Mouse (Mus musculus): Measurements from ENCODE around the gene Mcm3. TPM values are rescaled to one million over a fixed set of nuclear protein-coding genes. Genes with fewer than 3 reads are reported as not detected.

Gene Mcm3
- polyA plus RNA-seq, 1 experiment: 8.9 TPM

DNA sequence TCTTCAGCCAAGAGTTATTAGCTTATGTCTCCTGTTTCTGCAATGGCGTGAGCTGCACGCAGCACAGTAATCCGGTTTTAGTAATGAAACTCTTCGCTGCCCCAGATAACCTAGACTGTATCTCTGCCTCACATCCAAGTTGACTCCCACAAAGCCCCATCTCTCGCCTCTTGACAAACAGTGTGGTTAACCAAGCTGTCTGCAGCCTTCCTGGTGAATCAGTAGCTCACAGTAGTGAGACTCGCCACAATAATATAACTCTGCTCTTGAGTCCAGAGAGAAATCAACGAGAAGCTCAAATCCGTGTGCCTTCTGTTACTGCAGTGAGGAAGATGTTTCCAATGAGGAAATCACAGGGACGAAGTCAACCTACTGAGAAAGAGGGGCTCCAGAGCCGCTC lies 65.7 kb downstream of the Mcm3 start:
- TF ChIP-seq POLR2A (IDR thresholded peaks at IDR 0.05; ENCODE audit: low read depth, low read length) (no peak), CTCF (IDR thresholded peaks at IDR 0.05; ENCODE audit: extremely low read depth, insufficient read length, insufficient replicate concordance, low read depth, low read length) (no peak)
- no peak overlapping the region for H3K4me3 ChIP-seq (ENCODE audit: low read depth, low read length)
- WGBS: 68% methylated on average over 10 of the region's 10 CpGs
- H3K4me1 ChIP-seq (ENCODE audit: control insufficient read depth, insufficient read depth, insufficient read length, low read length): no peaks in the 10 kb centered on the region
- H3K27ac ChIP-seq (ENCODE audit: insufficient read depth, low read depth, low read length): no peak overlapping the region
- no peaks in the 10 kb centered on the region for H3K36me3 ChIP-seq (ENCODE audit: control insufficient read depth, insufficient read depth, low read length)
- no peaks in the 10 kb centered on the region for H3K27me3 ChIP-seq (ENCODE audit: control insufficient read depth, insufficient read depth, low read length)

Other genes starting within 250 kb of the Mcm3 start
- gene Pkhd1, start 202.2 kb downstream of the Mcm3 start, polyA plus RNA-seq (2012; rRNA removed): 0.03 and 0.11 TPM in 2 replicates
- 0.16 and 0.63 TPM in 2 replicates for gene Il17a, start 89.4 kb downstream of the Mcm3 start, polyA plus RNA-seq (2012; rRNA removed)
- not detected in 2 replicates for gene Il17f, start 29.7 kb downstream of the Mcm3 start, polyA plus RNA-seq (2012; rRNA removed)
- 5.6 and 19.4 TPM in 2 replicates for gene Paqr8, start 70.3 kb upstream of the Mcm3 start, polyA plus RNA-seq (2012; rRNA removed)
- gene Efhc1, start 131.3 kb upstream of the Mcm3 start, polyA plus RNA-seq (2012; rRNA removed): 0.32 and 0.50 TPM in 2 replicates